Mouse (Mus musculus) left cerebral cortex, postnatal 4 days (tissue): ENCODE measurements at regions not wholly inside any gene's neighbourhood (a gene's known extent, or its start where the extent isn't known, plus 50 kb on each side); places are given as distances from the start of the nearest gene placed in this dataset.
"Not testable (repeated sequence)": the region's sequence is repeated elsewhere in the genome, so short reads cannot be mapped to it uniquely, and the experiment has no call there.

ENCODE experiments used
- DNase-seq: peaks from one replicate; pipeline ENCODE4 v3.0.0-alpha.2; 2022
- intact Hi-C: fragments of 180-260 bp; cut with DNase I; formaldehyde crosslinking; loops from one replicate; pipeline ENCODE4 v1.15.1; 2025

GRCm38 (mm10) chr1:152252658-152253267 is 133.7 kb downstream of the Tsen15 start:
- DNase-seq: no peak
- intact Hi-C loops: no loop called here

- no peak for DNase-seq
Observed at GRCm38 (mm10) chr1:152241026-152241425, 145.5 kb downstream of the Tsen15 start.

DNA sequence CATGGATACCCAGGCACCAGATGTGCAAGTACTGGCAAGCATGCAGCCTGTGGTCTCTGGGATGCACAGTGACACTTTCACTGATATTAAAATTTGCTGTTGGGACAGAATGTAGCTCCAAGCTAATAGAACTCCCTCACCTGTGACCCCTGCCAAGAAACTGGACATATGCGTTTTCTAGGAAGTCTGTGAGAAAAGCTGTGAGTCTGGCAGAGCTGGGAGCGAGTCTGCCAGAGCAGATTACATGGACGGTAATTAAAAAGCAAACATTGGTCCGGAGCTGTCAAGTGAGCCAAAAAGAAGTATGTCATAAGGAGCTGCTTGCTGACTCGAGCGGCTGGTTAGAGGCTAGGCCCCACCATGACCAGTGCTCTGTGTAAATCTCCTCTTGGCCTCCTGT is 147.1 kb downstream of the Tsen15 start:
- DNase-seq: peak; percentile 29
- intact Hi-C loops: no loop called here

More at GRCm38 (mm10) chr1:152241026-152241425, 145.5 kb downstream of the Tsen15 start:
- intact Hi-C loops: no loop called here

GRCm38 (mm10) chr1:152235212-152235792 is 145.4 kb upstream of the 1700025G04Rik start:
- DNase-seq: no peak
- intact Hi-C loops: no loop called here

DNA sequence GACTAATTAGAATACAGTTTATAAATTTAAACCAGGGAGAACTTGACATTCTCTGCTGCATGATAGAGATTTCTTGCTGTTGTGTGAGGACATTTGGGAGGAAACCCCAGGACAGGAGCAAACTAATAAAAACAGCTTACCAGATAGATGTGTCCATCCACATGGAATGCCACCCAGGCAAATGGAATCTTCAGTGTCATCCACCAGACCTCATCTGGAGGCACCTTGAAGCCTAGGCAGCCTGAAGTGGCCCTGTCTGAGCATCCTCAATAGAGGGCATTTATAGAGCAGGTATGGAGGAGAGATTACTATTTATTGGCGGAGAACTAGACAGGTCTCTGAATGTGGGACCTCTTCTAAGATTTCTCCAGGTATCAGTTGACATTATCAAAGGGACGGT is 144.8 kb upstream of the 1700025G04Rik start:
- no peak for DNase-seq
- intact Hi-C loops: no loop called here

DNA sequence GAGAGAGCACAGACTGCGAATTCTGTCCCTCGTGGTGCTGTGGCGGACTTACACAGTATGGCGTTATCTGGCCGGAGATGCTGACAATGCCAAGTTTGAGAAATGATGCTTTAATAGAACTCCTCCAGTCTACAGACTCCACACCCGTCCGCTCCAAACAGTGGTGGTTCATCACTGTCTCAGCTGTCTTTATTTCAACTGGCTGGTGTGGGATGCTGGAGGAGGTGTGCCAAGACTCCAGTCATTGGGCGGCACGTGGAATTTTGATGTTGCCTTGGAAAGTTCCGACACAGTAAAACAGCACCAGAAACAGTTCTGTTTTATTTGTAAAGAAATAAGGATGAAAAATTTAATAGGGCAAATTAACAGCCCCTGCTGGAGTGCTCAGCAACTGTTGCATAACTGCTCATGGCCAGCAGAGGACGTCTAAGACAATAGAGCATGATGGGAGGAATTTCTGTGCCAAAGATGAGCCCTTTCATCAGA is 141.8 kb upstream of the 1700025G04Rik start:
- intact Hi-C loops: no loop called here
- DNase-seq: no peak

DNA sequence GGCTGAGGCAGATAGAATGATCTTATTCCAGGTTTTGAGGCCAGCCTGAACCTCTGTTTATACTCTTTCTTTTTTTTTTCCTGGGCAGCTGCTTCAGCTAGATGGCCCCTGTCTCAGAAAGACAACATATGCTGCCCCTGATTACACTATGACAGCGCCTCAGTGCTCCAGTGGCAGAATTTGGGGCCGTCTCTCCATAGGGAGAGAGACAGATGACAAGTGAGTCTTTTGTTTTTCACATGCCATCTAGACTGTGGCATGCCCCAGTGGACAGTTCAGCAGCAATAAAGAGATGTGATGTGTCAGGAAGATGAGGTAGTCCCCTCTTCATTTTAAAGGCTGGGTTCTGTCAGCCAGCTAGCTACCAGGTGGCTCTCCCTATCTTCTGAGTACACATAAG is 139.8 kb upstream of the 1700025G04Rik start:
- intact Hi-C loops: no loop called here
- DNase-seq: no peak

- no peak for DNase-seq
- intact Hi-C loops: no loop called here
Observed at GRCm38 (mm10) chr1:152226049-152226448, 136.1 kb upstream of the 1700025G04Rik start.

- intact Hi-C loops: no loop called here
- no peak for DNase-seq
Observed at GRCm38 (mm10) chr1:152223666-152224065, 133.7 kb upstream of the 1700025G04Rik start.

GRCm38 (mm10) chr1:152220804-152221565 is 131.1 kb upstream of the 1700025G04Rik start:
- DNase-seq: no peak
- intact Hi-C loops: no loop called here

GRCm38 (mm10) chr1:152219752-152220151 is 129.8 kb upstream of the 1700025G04Rik start:
- peak; percentile 48 for DNase-seq

GRCm38 (mm10) chr1:152217404-152217803 is 127.5 kb upstream of the 1700025G04Rik start:
- no peak for DNase-seq
- intact Hi-C loops: no loop called here

More at GRCm38 (mm10) chr1:152219752-152220151, 129.8 kb upstream of the 1700025G04Rik start:
- intact Hi-C loops: not testable (repeated sequence)

DNA sequence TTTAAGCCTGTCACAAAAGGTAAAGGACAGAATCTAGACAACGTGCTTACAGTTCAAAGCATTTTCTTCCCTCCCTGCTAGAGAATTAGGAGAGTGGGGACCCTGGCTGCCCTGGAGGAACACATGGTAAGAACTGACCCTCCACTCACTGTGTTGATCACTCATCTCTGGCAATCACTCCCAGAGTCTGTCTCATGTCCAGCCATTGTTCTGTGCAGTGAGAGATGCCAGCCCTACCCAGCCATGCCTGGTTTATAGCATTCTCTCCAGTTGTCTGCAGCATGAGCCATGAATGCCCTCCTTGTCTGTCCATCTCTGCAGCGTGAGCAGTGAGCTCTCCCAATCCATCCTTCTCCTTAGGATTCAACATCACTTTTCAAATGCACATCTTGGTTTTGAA is 124.5 kb upstream of the 1700025G04Rik start:
- peak; percentile 2 for DNase-seq

DNA sequence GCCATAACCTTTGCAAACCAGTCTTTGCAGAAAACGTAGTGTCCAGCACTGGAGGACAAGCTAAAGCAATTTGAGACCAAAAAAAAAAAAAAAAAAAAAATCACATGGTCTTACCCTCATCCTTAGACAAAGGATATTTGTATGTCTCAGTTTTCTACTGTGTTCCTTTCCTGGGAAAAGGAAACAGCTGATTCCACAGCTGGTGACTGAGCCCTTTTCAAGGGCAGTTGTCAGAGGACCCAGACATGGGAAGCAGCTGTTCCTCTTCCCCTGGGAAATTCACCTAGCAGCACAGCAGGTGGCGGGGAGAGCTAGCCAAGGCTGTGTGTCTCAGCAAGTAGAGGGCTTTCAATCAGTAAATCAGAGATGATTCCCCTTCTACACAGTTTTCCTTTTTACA is 113.3 kb upstream of the 1700025G04Rik start:
- DNase-seq: peak; percentile 18
- intact Hi-C loops: no loop called here

More for the DNA sequence above, 124.5 kb upstream of the 1700025G04Rik start:
- intact Hi-C loops: no loop called here

DNA sequence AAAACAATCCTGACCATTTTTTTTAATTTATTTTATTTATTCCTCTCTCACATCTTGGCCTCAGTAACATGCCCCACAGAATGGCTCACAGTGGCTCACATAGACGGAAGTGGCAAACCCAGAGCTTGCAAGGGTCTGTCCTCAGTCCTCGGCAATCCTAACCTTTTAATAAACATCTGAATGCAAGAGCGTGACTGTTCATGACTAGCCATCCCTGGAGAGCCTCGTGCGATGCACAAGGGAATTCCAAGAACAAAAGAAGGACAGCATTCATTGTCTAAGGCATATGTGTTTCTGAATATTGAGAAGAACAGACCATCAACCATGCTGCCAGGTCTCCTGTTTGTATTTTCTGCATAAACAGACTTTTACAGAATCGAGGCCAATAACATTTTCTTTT is 98.8 kb upstream of the 1700025G04Rik start:
- intact Hi-C loops: no loop called here
- no peak for DNase-seq

DNA sequence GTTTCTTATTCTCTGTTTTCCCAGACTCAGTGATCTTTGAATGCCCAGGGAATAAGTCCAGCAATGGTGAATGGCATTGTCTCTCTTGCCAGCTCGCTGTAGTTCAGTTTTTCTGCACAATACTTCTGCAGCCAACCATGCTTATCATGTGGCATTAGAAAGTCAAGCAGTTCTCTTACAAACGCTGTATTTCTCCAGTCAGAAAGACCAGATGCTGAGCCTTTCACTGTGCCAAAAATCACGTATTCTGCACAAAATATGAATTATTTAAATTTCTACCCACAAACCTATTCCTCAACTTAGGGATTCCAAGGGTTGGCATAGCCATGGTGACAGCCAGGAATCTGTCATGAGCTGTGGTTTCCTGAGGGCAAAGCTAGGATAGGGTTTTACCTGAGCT is 95.0 kb upstream of the 1700025G04Rik start:
- intact Hi-C loops: no loop called here
- no peak for DNase-seq

GRCm38 (mm10) chr1:152176267-152176970 is 86.5 kb upstream of the 1700025G04Rik start:
- intact Hi-C loops: no loop called here
- DNase-seq: no peak

DNA sequence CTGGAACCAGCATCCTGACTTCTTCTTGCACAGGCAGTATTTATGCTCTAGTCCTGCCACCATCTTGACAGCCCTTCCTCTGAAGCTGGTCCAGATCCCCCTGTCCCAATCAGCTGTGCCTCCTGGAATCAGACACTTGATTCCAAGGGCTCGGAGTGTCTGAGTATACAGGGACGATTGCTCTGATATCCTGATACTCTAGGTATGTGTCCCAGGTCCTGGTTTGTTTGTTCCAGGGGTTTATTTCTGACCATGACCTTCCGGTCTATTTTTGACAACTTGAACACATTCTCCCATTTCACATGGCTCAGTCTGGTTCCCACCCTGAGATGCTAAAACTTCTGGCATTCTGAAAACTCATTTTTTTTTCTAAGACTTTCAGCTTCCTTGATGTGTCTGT is 85.8 kb upstream of the 1700025G04Rik start:
- DNase-seq: no peak
- intact Hi-C loops: no loop called here

GRCm38 (mm10) chr1:152174464-152174863 is 84.5 kb upstream of the 1700025G04Rik start:
- no peak for DNase-seq
- intact Hi-C loops: no loop called here

DNA sequence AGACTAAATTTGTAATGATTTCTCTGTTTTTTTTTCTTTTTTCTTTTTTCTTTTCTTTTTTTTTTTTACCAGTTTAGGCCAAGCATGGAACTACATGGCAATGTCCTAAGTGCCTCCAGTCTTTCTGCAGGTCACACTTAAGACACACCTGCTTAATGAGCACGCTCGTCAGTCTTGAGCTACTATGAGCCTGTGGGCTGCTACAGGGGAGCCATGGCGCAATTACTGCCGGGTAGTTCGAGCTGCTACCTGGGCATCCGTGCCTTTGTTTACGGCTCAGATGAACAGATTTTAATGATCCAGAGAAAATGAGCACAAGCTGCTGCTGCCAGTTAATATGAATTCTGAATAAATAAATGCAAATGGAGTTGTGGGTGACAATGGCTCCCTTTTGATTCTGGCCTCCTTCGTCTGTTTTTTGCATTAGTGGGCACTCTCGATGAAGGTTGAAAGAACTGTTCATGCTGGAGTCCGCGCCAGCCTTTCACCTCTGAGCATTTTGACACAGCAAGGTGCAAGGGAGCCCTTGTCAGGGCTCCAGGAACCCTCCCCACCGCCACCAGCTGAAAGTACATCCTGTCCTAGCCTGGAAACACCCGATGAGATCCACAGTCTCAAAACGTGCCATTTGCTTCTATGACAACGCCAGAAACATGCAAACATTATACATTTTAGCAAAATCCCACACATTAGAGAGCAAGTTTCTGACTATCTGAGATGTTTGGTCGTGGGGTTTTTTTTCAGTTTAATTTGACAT is 81.3 kb upstream of the 1700025G04Rik start:
- DNase-seq: no peak
- intact Hi-C loops: no loop called here
